Mouse (Mus musculus): ENCODE results near the gene Smarca2. TPM values are rescaled to one million over a fixed set of nuclear protein-coding genes. Genes with fewer than 3 reads are reported as not detected.

The Smarca2 gene
- polyA plus RNA-seq, 1 experiment from 2014 or later = 140 TPM

DNA sequence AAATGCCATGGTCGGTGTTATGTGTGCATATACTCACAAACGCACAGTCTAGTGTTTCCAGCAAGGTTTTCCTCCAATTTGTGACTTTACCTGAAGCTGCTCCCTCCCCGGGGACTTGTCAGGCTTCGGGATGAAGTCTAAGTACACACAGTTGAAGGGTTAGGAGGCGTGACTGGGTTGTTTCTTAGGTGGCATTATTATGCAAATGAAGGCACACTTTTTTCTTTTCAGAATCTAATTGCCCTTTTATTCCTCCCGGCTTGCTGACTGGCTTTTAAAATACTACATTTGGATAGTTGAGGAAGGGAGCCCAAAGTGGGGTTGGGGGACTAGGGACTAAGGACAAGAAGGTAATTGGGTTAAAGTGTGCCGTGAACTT, 3.6 kb downstream of the Smarca2 start:
- peaks cover 17% of the 10 kb centered on the region for H3K4me1 ChIP-seq (ENCODE audit: control insufficient read depth, insufficient read depth, low read length)
- H3K4me3 ChIP-seq (replicated peaks; ENCODE audit: low read depth, low read length) = peak overlapping the region; percentile 62; the same call in 1 of the 2 replicates
- H3K27me3 ChIP-seq (ENCODE audit: control insufficient read depth, insufficient read depth, low read length) = peaks cover 5% of the 10 kb centered on the region; the same call in 1 of the 2 replicates
- H3K9ac ChIP-seq (replicated peaks; ENCODE audit: low read length) = no peak overlapping the region
- peak overlapping the region; percentile 99 for H3K4me2 ChIP-seq (ENCODE audit: low read length)
- no peaks in the 10 kb centered on the region for H3K9me3 ChIP-seq (ENCODE audit: control insufficient read depth, low read length)
- H3K36me3 ChIP-seq (ENCODE audit: control insufficient read depth, insufficient read depth, low read length) = no peaks in the 10 kb centered on the region
- ATAC-seq (ENCODE audit: low FRiP score, low TSS enrichment) = no peak
- under 1% methylated on average over 7 of the region's 7 CpGs for WGBS
- DNase-seq = peak; percentile 46
- H3K27ac ChIP-seq (replicated peaks; ENCODE audit: low read depth, low read length) = no peak overlapping the region

DNA sequence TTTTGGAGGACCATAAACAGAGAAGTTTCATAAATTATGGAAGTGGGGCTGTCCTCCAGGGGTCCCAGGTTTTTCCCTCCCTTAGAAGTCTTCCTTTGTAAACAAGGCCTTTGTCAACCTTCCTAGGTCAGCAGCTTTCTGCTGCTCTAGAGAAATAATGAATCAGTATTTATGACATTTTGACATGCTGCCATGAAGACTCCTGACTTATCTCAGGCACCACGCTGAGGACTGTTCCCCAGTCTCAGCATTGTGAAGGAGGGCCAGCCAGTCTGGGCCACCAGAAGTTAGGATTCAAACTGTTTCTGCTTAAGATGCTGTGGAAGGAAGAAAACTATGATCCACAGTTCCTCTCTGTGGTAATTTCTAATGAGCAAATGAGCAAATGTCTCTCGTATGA, 4.8 kb downstream of the Smarca2 start:
- no peak overlapping the region for H3K4me3 ChIP-seq (replicated peaks; ENCODE audit: low read depth, low read length)
- H3K36me3 ChIP-seq (ENCODE audit: control insufficient read depth, insufficient read depth, low read length) = no peaks in the 10 kb centered on the region
- H3K27me3 ChIP-seq (ENCODE audit: control insufficient read depth, insufficient read depth, low read length) = peaks cover 5% of the 10 kb centered on the region; the same call in 1 of the 2 replicates
- no peak overlapping the region for H3K4me2 ChIP-seq (ENCODE audit: low read length)
- 28% methylated on average over 2 of the region's 2 CpGs for WGBS
- no peaks in the 10 kb centered on the region for H3K9me3 ChIP-seq (ENCODE audit: control insufficient read depth, low read length)
- H3K27ac ChIP-seq (replicated peaks; ENCODE audit: low read depth, low read length) = no peak overlapping the region
- H3K4me1 ChIP-seq (ENCODE audit: control insufficient read depth, insufficient read depth, low read length) = peaks cover 17% of the 10 kb centered on the region
- DNase-seq = no peak
- no peak overlapping the region for H3K9ac ChIP-seq (replicated peaks; ENCODE audit: low read length)
- ATAC-seq (ENCODE audit: low FRiP score, low TSS enrichment) = no peak

- H3K4me3 ChIP-seq (replicated peaks; ENCODE audit: low read depth, low read length) = no peak overlapping the region
- no peaks in the 10 kb centered on the region for H3K9me3 ChIP-seq (ENCODE audit: control insufficient read depth, low read length)
- no peak overlapping the region for H3K9ac ChIP-seq (replicated peaks; ENCODE audit: low read length)
- no peaks in the 10 kb centered on the region for H3K36me3 ChIP-seq (ENCODE audit: control insufficient read depth, insufficient read depth, low read length)
- WGBS = 63% methylated on average over 4 of the region's 4 CpGs
- no peak overlapping the region for H3K27ac ChIP-seq (replicated peaks; ENCODE audit: low read depth, low read length)
- H3K4me2 ChIP-seq (ENCODE audit: low read length) = no peak overlapping the region
- H3K4me1 ChIP-seq (ENCODE audit: control insufficient read depth, insufficient read depth, low read length) = peaks cover 11% of the 10 kb centered on the region
- peaks cover 2% of the 10 kb centered on the region; the same call in 1 of the 2 replicates for H3K27me3 ChIP-seq (ENCODE audit: control insufficient read depth, insufficient read depth, low read length)
- no peak for DNase-seq
- ATAC-seq (ENCODE audit: low FRiP score, low TSS enrichment) = no peak
Observed at GRCm38 (mm10) chr19:26612995-26613394, 8.1 kb downstream of the Smarca2 start.

- DNase-seq (no peak), ATAC-seq (ENCODE audit: low FRiP score, low TSS enrichment) (no peak)
- H3K4me2 ChIP-seq (ENCODE audit: low read length) = no peak overlapping the region
- no peak overlapping the region for H3K27ac ChIP-seq (replicated peaks; ENCODE audit: low read depth, low read length)
- H3K4me1 ChIP-seq (ENCODE audit: control insufficient read depth, insufficient read depth, low read length) = 0 out of 2 replicates have a peak, but pooled peaks cover 4% of the 10 kb centered on the region
- H3K36me3 ChIP-seq (ENCODE audit: control insufficient read depth, insufficient read depth, low read length) = no peaks in the 10 kb centered on the region
- H3K4me3 ChIP-seq (replicated peaks; ENCODE audit: low read depth, low read length) = no peak overlapping the region
- no peaks in the 10 kb centered on the region for H3K9me3 ChIP-seq (ENCODE audit: control insufficient read depth, low read length)
- H3K9ac ChIP-seq (replicated peaks; ENCODE audit: low read length) = no peak overlapping the region
- 83% methylated on average over 5 of the region's 5 CpGs for WGBS
- H3K27me3 ChIP-seq (ENCODE audit: control insufficient read depth, insufficient read depth, low read length) = no peaks in the 10 kb centered on the region
Observed at GRCm38 (mm10) chr19:26613665-26614064, 8.8 kb downstream of the Smarca2 start.

DNA sequence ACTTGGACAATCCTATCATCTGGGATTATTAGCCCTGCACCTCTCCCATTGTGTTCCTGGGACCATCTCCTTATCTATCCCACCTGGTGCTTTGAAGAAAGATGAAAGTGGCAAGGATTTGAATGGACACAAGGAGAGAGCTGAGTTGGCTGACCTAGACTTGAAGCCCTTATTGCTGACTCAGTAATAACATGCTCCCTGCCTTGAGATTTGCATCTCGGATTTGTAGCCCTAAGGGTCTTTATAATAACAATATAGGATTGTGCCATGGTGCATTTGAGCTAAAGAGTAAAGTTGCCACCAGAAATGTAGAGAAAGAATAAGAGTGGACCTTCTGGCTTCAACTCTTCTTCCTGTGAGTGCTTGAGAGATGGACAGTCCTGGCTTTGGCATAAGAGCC, 11.4 kb downstream of the Smarca2 start:
- H3K4me3 ChIP-seq (replicated peaks; ENCODE audit: low read depth, low read length) = no peak overlapping the region
- H3K27ac ChIP-seq (replicated peaks; ENCODE audit: low read depth, low read length) = no peak overlapping the region
- DNase-seq (no peak), ATAC-seq (ENCODE audit: low FRiP score, low TSS enrichment) (no peak)
- no peaks in the 10 kb centered on the region for H3K4me1 ChIP-seq (ENCODE audit: control insufficient read depth, insufficient read depth, low read length)
- no peak overlapping the region for H3K9ac ChIP-seq (replicated peaks; ENCODE audit: low read length)
- H3K27me3 ChIP-seq (ENCODE audit: control insufficient read depth, insufficient read depth, low read length) = no peaks in the 10 kb centered on the region
- no peaks in the 10 kb centered on the region for H3K9me3 ChIP-seq (ENCODE audit: control insufficient read depth, low read length)
- H3K4me2 ChIP-seq (ENCODE audit: low read length) = no peak overlapping the region
- no peaks in the 10 kb centered on the region for H3K36me3 ChIP-seq (ENCODE audit: control insufficient read depth, insufficient read depth, low read length)
- WGBS = 53% methylated on average over 1 of the region's 1 CpGs

- ATAC-seq (ENCODE audit: low FRiP score, low TSS enrichment) (no peak), DNase-seq (no peak)
- 95% methylated on average over 5 of the region's 5 CpGs for WGBS
- H3K4me3 ChIP-seq (replicated peaks; ENCODE audit: low read depth, low read length) = no peak overlapping the region
- no peaks in the 10 kb centered on the region for H3K27me3 ChIP-seq (ENCODE audit: control insufficient read depth, insufficient read depth, low read length)
- H3K9me3 ChIP-seq (ENCODE audit: control insufficient read depth, low read length) = no peaks in the 10 kb centered on the region
- no peak overlapping the region for H3K9ac ChIP-seq (replicated peaks; ENCODE audit: low read length)
- H3K36me3 ChIP-seq (ENCODE audit: control insufficient read depth, insufficient read depth, low read length) = no peaks in the 10 kb centered on the region
- H3K4me2 ChIP-seq (ENCODE audit: low read length) = no peak overlapping the region
- H3K27ac ChIP-seq (replicated peaks; ENCODE audit: low read depth, low read length) = no peak overlapping the region
- H3K4me1 ChIP-seq (ENCODE audit: control insufficient read depth, insufficient read depth, low read length) = no peaks in the 10 kb centered on the region
Observed at GRCm38 (mm10) chr19:26617287-26617686, 12.4 kb downstream of the Smarca2 start.

GRCm38 (mm10) chr19:26630712-26631235, 25.9 kb downstream of the Smarca2 start:
- peaks cover 3% of the 10 kb centered on the region for H3K36me3 ChIP-seq (ENCODE audit: control insufficient read depth, insufficient read depth, low read length)
- 0 out of 2 replicates have a peak overlapping the region, but pooled peaks have one; percentile 38 for H3K27ac ChIP-seq (replicated peaks; ENCODE audit: low read depth, low read length)
- no peak overlapping the region for H3K4me3 ChIP-seq (replicated peaks; ENCODE audit: low read depth, low read length)
- H3K4me1 ChIP-seq (ENCODE audit: control insufficient read depth, insufficient read depth, low read length) = peaks cover 3% of the 10 kb centered on the region; the same call in 1 of the 2 replicates
- WGBS = 38% methylated on average over 8 of the region's 8 CpGs
- H3K27me3 ChIP-seq (ENCODE audit: control insufficient read depth, insufficient read depth, low read length) = no peaks in the 10 kb centered on the region
- DNase-seq = peak; percentile 61
- no peak overlapping the region for H3K4me2 ChIP-seq (ENCODE audit: low read length)
- no peak overlapping the region for H3K9ac ChIP-seq (replicated peaks; ENCODE audit: low read length)
- no peak for ATAC-seq (ENCODE audit: low FRiP score, low TSS enrichment)
- no peaks in the 10 kb centered on the region for H3K9me3 ChIP-seq (ENCODE audit: control insufficient read depth, low read length)

DNA sequence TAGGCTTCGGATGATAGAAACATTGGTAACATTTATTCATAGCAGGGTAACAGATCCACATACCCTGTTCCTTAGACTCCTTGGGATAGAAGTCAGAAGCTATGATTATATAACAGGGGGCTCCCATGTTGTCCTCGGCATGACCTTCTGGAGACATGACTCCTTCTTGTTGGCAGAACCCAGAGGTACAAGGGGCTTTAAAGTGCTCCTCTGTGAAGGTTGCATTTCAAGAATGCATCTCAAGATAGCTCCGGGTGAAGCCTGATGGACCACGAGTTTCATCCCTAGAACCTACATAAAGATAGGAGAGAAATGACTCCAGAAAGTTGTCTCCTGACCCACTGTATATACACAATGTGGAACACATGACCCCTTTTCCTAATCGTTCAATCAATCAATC, 27.4 kb downstream of the Smarca2 start:
- Histone ChIP-seq H3K9ac (replicated peaks; ENCODE audit: low read length) (no peak overlapping the region), H3K27me3 (ENCODE audit: control insufficient read depth, insufficient read depth, low read length) (no peaks in the 10 kb centered on the region), H3K36me3 (ENCODE audit: control insufficient read depth, insufficient read depth, low read length) (peaks cover 3% of the 10 kb centered on the region), H3K9me3 (ENCODE audit: control insufficient read depth, low read length) (no peaks in the 10 kb centered on the region), H3K27ac (replicated peaks; ENCODE audit: low read depth, low read length) (no peak overlapping the region), H3K4me2 (ENCODE audit: low read length) (no peak overlapping the region), H3K4me3 (replicated peaks; ENCODE audit: low read depth, low read length) (no peak overlapping the region), H3K4me1 (ENCODE audit: control insufficient read depth, insufficient read depth, low read length) (peaks cover 3% of the 10 kb centered on the region; the same call in 1 of the 2 replicates)
- ATAC-seq (ENCODE audit: low FRiP score, low TSS enrichment) = no peak
- WGBS = 93% methylated on average over 5 of the region's 5 CpGs
- no peak for DNase-seq

DNA sequence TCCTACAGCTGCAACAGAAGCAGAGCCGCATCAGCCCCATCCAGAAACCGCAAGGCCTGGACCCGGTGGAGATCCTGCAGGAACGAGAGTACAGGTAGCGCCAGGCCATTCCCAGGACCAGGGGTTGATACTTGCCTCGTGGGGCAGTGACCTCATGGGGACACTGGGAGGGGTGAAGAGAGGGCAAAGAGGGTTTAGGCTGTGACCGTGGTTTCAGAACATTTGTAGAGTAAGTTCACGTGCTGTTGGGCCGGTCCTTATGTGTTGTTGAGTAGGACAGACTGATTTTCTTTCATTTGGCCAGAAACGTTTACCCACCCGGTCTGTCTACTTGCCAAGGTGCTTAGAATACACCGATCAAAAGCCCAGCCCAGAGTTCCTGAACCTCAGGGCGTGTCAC, 35.7 kb downstream of the Smarca2 start:
- Histone ChIP-seq H3K4me3 (replicated peaks; ENCODE audit: low read depth, low read length) (no peak overlapping the region), H3K36me3 (ENCODE audit: control insufficient read depth, insufficient read depth, low read length) (0 out of 2 replicates have a peak, but pooled peaks cover 4% of the 10 kb centered on the region), H3K9me3 (ENCODE audit: control insufficient read depth, low read length) (no peaks in the 10 kb centered on the region), H3K4me2 (ENCODE audit: low read length) (no peak overlapping the region), H3K27me3 (ENCODE audit: control insufficient read depth, insufficient read depth, low read length) (no peaks in the 10 kb centered on the region), H3K4me1 (ENCODE audit: control insufficient read depth, insufficient read depth, low read length) (no peaks in the 10 kb centered on the region), H3K9ac (replicated peaks; ENCODE audit: low read length) (no peak overlapping the region), H3K27ac (replicated peaks; ENCODE audit: low read depth, low read length) (no peak overlapping the region)
- no peak for ATAC-seq (ENCODE audit: low FRiP score, low TSS enrichment)
- no peak for DNase-seq
- 94% methylated on average over 13 of the region's 13 CpGs for WGBS

Data from midbrain, embryonic 14.5 days (tissue).